Mouse (Mus musculus) frontal cortex, adult 2 months (tissue): ENCODE data around the gene Trpc1. TPM values are rescaled to one million over a fixed set of nuclear protein-coding genes. Genes with fewer than 3 reads are reported as not detected.

Source experiments
- polyA plus RNA-seq: library from polyadenylated mRNA; depleted of rRNA; stranded (reverse); fragments of >200 nt; gene quantifications from 2 replicates; pipeline ENCODE4 v1.2.3, GENCODE M21; 2012; rRNA removed

The Trpc1 gene
- polyA plus RNA-seq, 1 experiment: 22.4 TPM

Other genes starting within 250 kb of the Trpc1 start
- 27.0 and 28.6 TPM in 2 replicates for gene U2surp, start 238.4 kb downstream of the Trpc1 start, polyA plus RNA-seq
- gene Paqr9, start 190.7 kb downstream of the Trpc1 start, polyA plus RNA-seq: 14.7 and 14.9 TPM in 2 replicates
- gene Pcolce2, start 112.8 kb downstream of the Trpc1 start, polyA plus RNA-seq: 0.86 and 2.3 TPM in 2 replicates
- gene Pls1, start 94.9 kb upstream of the Trpc1 start, polyA plus RNA-seq: 4.7 and 6.1 TPM in 2 replicates
- gene Atr, start 107.2 kb upstream of the Trpc1 start, polyA plus RNA-seq: 6.8 and 8.3 TPM in 2 replicates
- gene Xrn1, start 204.4 kb upstream of the Trpc1 start, polyA plus RNA-seq: 11.9 and 14.0 TPM in 2 replicates